Mouse (Mus musculus) bone marrow macrophage, adult 2 months (primary cell): ENCODE data around the gene Akap2.

Experiments
- CTCF ChIP-seq: IDR thresholded peaks from 2 replicates; pipeline ENCODE4 v1.5.1; 2012; ENCODE audit warnings: low read depth, mild to moderate bottlenecking, low read length, moderate library complexity
- POLR2A ChIP-seq: IDR thresholded peaks from 2 replicates; pipeline ENCODE4 v1.6.1; 2012; ENCODE audit warnings: mild to moderate bottlenecking, low read depth, low read length, borderline replicate concordance

DNA sequence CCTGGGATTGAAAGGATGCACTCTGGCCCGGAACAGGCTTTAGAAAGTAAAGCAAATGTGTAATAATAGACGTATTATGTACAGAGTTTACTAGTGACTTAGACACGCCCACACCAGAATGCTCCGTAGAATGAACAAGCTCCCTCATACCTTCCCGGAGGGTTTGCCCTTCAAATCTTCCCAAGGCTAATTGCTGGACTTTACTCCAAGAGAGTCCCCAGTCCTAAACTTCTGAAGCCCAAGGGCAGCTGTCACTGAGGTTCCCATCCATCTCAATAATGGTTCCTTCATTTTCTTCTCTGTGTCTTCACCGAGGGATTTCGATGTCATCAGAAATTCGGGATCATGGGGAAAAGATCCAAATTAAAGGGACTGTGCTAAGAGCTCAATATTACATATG, 172.3 kb downstream of the Akap2 start:
- TF ChIP-seq POLR2A: no peak
- TF ChIP-seq CTCF: no peak
